Mouse (Mus musculus) thymus, postnatal 25 days (tissue): ENCODE data around the gene Nim1k.
"Not testable (repeated sequence)": the region's sequence is repeated elsewhere in the genome, so short reads cannot be mapped to it uniquely, and the experiment has no call there.

Experiments used
- DNase-seq: peaks from one replicate; pipeline ENCODE4 v3.0.0; 2022

Gene Nim1k

GRCm38 (mm10) chr13:119727608-119728387, 27.9 kb downstream of the Nim1k start:
- no peak for DNase-seq

GRCm38 (mm10) chr13:119724541-119724940, 31.1 kb downstream of the Nim1k start:
- no peak for DNase-seq

DNA sequence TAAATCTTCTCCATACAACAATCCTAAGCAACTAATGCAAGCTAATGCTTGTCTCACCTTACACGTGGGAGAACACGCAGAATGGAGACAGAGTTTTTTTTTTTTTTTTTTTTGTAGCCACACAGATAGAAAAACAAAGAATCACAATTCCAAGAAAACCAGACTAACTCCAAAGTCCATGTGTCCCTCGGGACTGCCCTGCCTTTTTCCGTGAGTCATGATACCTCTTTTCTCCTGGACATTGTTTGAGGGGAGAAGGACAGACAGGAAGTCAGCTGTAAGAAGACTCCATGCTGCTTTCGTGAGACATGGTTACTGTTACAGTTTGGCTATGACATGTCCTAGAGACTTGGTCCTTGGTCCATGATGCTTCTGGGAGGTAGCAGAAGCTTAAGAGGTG, 32.3 kb downstream of the Nim1k start:
- no peak for DNase-seq

DNA sequence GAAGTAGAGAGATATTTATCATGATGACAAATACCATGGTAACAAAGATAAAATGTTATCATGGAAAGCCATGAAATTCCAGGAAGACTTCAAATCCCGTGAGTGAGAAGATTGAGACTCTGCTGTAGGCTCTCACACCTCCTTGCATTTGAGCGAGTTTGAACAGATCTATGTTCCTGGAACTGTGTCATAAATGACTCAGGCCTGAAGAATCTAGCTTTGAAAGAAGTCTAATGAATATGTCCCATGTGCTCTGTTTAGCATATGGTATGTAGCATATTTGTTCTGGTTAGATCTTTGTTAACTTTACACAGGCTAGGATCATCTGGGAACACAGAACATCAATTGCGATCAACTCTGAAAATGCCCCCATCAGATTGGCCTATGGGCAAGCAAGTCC, 33.2 kb downstream of the Nim1k start:
- DNase-seq = no peak

DNA sequence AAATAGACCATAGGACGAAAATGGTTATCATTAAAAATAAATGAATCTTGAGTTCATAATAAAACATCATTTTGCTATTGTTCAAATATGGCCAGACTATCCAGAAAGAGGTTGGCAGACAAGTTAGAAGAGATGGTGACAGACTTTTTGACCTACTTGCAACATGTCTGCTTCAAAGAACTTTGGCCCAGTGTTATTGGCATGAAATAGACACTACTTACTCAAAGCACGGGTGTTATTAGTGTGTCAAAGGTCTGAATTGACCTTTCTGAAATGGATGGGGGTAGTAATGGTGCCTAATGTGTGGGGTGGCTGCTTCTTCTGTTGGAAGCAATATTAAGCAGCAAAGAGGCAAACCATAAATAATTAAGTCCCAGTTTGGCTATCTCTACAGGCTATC, 39.6 kb downstream of the Nim1k start:
- no peak for DNase-seq

DNA sequence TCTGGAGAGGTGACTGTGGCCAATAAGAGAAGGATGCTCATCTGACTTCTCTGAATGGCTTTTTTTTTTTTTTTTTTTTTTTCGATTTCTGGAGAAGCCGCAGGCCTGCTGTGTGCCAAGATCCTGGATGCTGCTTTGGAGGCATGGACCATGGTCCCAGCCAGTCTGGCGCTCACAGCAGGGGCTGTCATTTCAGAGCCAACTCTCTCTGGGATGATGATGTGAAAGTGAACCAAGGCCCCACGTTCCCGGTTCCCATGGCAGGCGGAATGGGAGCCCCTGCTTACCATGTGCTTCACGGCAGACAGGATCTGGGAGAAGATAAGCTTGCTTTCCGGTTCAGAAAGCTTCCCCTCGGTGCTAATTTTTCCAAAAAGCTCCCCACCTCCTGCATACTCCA, 41.9 kb downstream of the Nim1k start:
- DNase-seq = no peak

DNA sequence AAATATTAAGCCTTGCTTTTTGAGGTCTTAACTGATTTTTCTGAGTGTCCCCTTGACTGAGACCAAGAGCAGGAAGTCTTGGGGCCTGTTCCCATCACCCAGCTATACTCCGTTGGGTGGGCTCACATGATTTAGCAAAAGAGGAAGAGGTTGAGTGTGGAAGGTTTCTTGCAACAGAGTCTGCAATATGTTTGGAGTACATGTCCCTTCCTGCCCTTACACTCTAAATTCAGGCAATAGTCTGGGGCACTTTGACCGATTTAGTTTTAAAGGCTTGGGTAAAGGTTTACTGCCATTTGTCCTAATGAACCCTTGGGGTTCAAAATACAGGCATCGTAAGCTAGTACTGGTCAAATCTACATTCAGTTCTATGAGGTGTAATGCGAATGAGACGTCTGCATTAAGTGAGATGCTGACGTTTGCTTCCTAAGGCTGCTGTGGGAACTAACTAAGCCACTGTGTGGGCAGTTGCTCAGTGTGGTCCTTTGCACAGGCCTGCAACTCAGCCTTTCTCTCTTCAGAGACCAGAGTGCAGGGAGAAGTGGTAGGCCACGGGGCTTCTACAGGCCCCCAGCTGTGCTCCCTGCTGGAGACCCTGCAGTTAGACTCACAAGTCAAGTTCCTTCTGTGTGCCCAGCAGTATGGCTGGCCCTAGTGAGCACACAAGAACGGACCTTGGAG, 42.4 kb downstream of the Nim1k start:
- DNase-seq = no peak

DNA sequence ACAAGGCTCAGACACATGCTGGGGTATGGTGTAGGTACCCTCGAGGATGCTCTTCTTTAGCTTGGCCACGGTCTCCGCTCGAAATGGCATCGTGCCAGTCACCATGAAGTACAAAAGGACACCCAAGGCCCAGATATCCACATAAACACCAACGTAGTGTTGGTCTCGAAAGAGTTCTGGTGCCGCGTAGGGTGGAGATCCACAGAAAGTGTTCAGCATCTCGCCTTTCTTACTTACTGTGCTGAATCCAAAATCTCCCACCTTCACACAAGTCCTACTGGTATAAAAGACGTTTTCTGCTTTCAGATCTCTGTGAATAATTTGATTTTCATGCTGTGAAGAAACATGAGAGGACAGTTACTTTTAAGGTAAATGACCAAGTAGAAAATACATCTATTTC, 43.2 kb downstream of the Nim1k start:
- no peak for DNase-seq

GRCm38 (mm10) chr13:119710268-119710610, 45.4 kb downstream of the Nim1k start:
- no peak for DNase-seq

GRCm38 (mm10) chr13:119709388-119710267, 46.1 kb downstream of the Nim1k start:
- DNase-seq = no peak

DNA sequence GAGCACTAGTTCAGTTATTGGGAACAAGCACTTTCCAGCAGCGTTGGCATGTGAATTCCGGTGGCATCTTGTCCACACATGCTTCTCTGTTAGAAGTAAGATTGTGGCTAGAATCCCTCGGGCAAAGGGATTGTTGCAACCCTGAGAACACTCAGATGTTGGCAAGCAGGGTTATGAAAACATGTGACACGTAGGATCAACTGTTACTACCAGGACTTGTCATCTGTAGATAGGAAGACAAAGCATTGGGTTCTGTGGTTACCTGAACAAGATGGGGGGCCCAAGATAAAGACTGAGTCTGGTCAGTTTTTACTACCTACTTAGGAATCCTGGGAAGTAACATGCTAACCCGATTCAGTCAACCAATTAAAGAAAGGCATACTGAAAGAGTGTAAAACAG, 46.7 kb downstream of the Nim1k start:
- DNase-seq = no peak

- DNase-seq = no peak
These were observed 47.8 kb downstream of the Nim1k start for GRCm38 (mm10) chr13:119707906-119708305.

DNA sequence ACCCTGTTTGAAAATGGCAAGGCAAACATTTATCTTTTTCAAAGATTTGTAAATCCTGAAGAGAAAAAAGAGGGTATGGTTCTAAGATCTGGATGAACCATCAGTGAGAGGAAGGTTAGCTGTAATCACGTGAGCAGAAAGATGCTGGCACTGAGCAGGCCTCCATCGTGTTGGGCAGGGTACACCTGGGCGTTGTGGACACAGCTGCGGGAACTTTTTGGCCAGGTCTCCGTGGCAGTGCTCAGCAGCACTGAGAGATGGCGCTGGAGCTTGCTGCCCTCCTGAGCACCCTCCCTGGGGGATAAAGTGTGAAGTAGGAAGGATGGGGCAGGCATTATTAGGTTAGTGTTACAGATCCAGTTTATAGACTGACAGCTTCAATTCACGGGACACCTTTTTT, 48.7 kb downstream of the Nim1k start:
- no peak for DNase-seq

DNA sequence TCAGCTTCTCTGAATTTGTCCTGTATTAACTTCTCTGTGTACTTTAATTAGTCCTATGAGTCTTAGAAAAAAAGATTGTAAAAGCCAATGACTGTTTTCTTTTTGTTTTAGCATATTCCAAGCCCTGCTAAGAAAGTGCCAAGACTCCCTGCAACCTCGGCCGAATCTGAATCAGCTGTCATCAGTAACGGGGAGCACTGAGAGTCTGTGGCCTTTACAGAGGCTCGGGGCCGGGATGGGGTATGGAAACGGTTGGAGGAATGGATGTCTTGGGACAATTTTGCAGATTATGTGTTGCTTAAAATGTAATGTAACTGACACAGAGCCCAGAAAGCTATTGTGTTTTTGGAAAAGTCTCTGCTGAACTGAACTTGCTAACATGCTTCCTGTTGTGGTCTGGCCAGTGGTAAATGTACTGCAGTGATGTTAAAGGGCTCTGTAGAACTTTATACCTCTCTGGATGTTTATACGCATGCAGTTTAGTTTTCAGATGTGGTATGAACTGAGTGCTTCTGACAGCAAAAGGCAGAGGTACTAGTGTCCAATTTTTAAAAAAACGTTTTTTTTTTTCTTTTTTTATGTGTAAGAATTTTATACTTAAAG, 49.3 kb downstream of the Nim1k start:
- DNase-seq = not testable (repeated sequence)

- no peak for DNase-seq
These were observed 51.4 kb downstream of the Nim1k start for GRCm38 (mm10) chr13:119704280-119704679.

GRCm38 (mm10) chr13:119698436-119698835, 57.2 kb downstream of the Nim1k start:
- DNase-seq = no peak

DNA sequence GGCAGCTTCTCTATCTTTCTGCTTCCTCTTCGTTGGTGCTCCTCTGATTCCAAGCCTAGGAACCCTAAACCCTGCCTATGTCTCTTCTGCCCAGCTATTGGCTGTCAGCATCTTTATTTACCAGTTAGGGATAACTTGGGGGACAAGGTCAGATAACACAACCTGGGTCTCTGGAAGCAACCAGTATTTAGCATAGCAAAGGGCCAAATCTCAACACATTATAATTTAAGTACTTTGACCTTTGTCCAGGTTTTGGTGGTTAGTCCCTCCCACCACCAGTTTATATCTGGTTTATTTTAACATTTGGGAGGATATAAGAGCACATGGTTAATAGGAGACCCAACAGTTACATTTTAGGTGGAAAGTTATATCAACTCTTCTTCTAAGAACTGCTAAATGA, 59.2 kb downstream of the Nim1k start:
- no peak for DNase-seq

- no peak for DNase-seq
These were observed 60.0 kb downstream of the Nim1k start for GRCm38 (mm10) chr13:119695676-119696075.

GRCm38 (mm10) chr13:119691958-119692357, 63.7 kb downstream of the Nim1k start:
- DNase-seq = not testable (repeated sequence)

- DNase-seq = no peak
These were observed 64.6 kb downstream of the Nim1k start for GRCm38 (mm10) chr13:119690876-119691620.

GRCm38 (mm10) chr13:119690039-119690728, 65.5 kb downstream of the Nim1k start, which contains the start of gene Hmgcs1:
TSS of gene Hmgcs1 (plus strand) at chr13:119690379.
- peak; percentile 97 for DNase-seq

GRCm38 (mm10) chr13:119689709-119690038, 66.0 kb downstream of the Nim1k start:
- DNase-seq = no peak
